Mouse (Mus musculus) layer of hippocampus, postnatal 36 days (tissue): ENCODE measurements around the gene Mydgf. TPM values are rescaled to one million over a fixed set of nuclear protein-coding genes. Genes with fewer than 3 reads are reported as not detected.

Experiments used
- DNase-seq, 2 experiments: peaks; one replicate each; pipeline ENCODE4 v3.0.0; 2022
- total RNA-seq, 2 experiments: library from RNA; stranded (reverse); gene quantifications; 2 replicates each; pipeline ENCODE4 v1.2.3; 2021

The Mydgf gene
- 10 to 100 TPM; 40.9 to 44.0 TPM for total RNA-seq

GRCm38 (mm10) chr17:56183658-56184103 is at the start of gene Mydgf:
Mydgf (minus strand) TSS chr17:56183920.
- peak; percentile 97 for DNase-seq

GRCm38 (mm10) chr17:56233389-56233788 is 49.7 kb upstream of the Mydgf start:
- DNase-seq: no peak

GRCm38 (mm10) chr17:56229943-56230342 is 46.2 kb upstream of the Mydgf start:
- peak; percentile 73 to 77 for DNase-seq

GRCm38 (mm10) chr17:56226566-56226965 is 42.8 kb upstream of the Mydgf start:
- DNase-seq: no peak

GRCm38 (mm10) chr17:56224916-56225315 is 41.2 kb upstream of the Mydgf start:
- no peak for DNase-seq

- DNase-seq: no peak
Observed at GRCm38 (mm10) chr17:56219805-56220204, 36.1 kb upstream of the Mydgf start.

GRCm38 (mm10) chr17:56219251-56219650 is 35.5 kb upstream of the Mydgf start:
- no peak for DNase-seq

- peak; percentile 89 for DNase-seq
Observed at GRCm38 (mm10) chr17:56218377-56219191, 34.9 kb upstream of the Mydgf start, which contains the start of gene Dpp9. Dpp9 (minus strand) TSS chr17:56218905.

GRCm38 (mm10) chr17:56217670-56218069 is 34.0 kb upstream of the Mydgf start:
- no peak for DNase-seq

- DNase-seq: no peak
Observed at GRCm38 (mm10) chr17:56214229-56214628, 30.5 kb upstream of the Mydgf start.

GRCm38 (mm10) chr17:56212676-56213075 is 29.0 kb upstream of the Mydgf start:
- DNase-seq: no peak

GRCm38 (mm10) chr17:56211090-56211489 is 27.4 kb upstream of the Mydgf start:
- DNase-seq: no peak

- no peak for DNase-seq
Observed at GRCm38 (mm10) chr17:56208821-56209220, 25.1 kb upstream of the Mydgf start.

GRCm38 (mm10) chr17:56207963-56208530 is 24.3 kb upstream of the Mydgf start:
- no peak for DNase-seq

GRCm38 (mm10) chr17:56206986-56207674 is 23.4 kb upstream of the Mydgf start:
- DNase-seq: no peak

GRCm38 (mm10) chr17:56206276-56206884 is 22.7 kb upstream of the Mydgf start:
- no peak for DNase-seq

- DNase-seq: no peak
Observed at GRCm38 (mm10) chr17:56203729-56204128, 20.0 kb upstream of the Mydgf start.

- no peak for DNase-seq
Observed at GRCm38 (mm10) chr17:56202476-56202875, 18.8 kb upstream of the Mydgf start.

GRCm38 (mm10) chr17:56201642-56202041 is 17.9 kb upstream of the Mydgf start:
- DNase-seq: no peak

- no peak for DNase-seq
Observed at GRCm38 (mm10) chr17:56200586-56200985, 16.9 kb upstream of the Mydgf start.

- no peak for DNase-seq
Observed at GRCm38 (mm10) chr17:56196860-56197259, 13.1 kb upstream of the Mydgf start.

GRCm38 (mm10) chr17:56194765-56195164 is 11.0 kb upstream of the Mydgf start:
- no peak for DNase-seq

- no peak for DNase-seq
Observed at GRCm38 (mm10) chr17:56194357-56194756, 10.6 kb upstream of the Mydgf start.
